Mouse (Mus musculus): ENCODE results near the gene Shf. TPM values are rescaled to one million over a fixed set of nuclear protein-coding genes. Genes with fewer than 3 reads are reported as not detected.

The Shf gene
- polyA plus RNA-seq, 1 experiment from 2014 or later = 2.5 TPM

DNA sequence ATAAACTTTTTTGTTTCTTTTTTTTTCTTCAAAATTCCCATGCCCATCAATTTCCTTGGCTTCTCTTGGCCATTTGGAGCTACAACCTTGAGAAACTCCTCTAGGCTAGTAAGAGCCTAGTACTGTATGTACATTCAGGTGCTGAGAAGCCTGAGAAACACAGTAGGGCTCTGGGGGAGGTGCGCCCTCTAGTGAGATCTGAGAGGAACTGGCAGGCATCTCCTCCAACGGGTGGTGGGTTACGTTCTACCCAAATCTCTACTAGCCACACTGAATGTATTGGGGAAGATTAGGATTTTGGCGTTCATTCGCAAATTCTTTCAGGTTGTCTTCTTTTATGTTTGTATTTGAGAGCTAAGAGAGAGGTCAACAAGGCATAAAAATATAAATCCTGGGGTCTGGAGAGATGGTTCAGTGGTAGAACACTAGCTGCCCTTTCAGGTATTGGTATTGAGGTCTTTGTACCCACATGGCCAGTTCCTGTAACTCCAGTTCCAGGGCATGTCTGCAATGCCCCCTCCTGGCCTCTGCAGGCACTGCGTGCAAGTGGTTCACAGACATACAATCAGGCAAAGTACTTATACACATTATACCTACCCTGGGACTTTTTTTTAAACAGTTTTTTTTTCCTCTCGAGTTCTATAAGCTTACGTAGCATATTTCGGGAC lies 66.3 kb downstream of the Shf start:
- Histone ChIP-seq H3K4me1 (ENCODE audit: insufficient read depth, low read depth, low read length) (peaks cover 11% of the 10 kb centered on the region; the same call in 1 of the 2 replicates), H3K9me3 (ENCODE audit: low read length) (no peaks in the 10 kb centered on the region), H3K27ac (ENCODE audit: low read length) (no peak overlapping the region), H3K4me2 (replicated peaks; ENCODE audit: low read depth, low read length) (no peak overlapping the region), H3K9ac (replicated peaks; ENCODE audit: low read depth) (no peak overlapping the region), H3K36me3 (ENCODE audit: insufficient read depth, low read length) (no peaks in the 10 kb centered on the region), H3K4me3 (ENCODE audit: low read depth, low read length) (no peak overlapping the region), H3K27me3 (replicated peaks; ENCODE audit: insufficient read depth, low read length) (peaks cover 47% of the 10 kb centered on the region)
- WGBS = 7% methylated on average over 9 of the region's 9 CpGs
- TF ChIP-seq EP300 (IDR thresholded peaks at IDR 0.05) = no peak
- peak; percentile 78 for TF ChIP-seq CTCF (IDR thresholded peaks at IDR 0.05)
- ATAC-seq (peak; percentile 58), DNase-seq (ENCODE audit: low spot score) (peak; percentile 69)

DNA sequence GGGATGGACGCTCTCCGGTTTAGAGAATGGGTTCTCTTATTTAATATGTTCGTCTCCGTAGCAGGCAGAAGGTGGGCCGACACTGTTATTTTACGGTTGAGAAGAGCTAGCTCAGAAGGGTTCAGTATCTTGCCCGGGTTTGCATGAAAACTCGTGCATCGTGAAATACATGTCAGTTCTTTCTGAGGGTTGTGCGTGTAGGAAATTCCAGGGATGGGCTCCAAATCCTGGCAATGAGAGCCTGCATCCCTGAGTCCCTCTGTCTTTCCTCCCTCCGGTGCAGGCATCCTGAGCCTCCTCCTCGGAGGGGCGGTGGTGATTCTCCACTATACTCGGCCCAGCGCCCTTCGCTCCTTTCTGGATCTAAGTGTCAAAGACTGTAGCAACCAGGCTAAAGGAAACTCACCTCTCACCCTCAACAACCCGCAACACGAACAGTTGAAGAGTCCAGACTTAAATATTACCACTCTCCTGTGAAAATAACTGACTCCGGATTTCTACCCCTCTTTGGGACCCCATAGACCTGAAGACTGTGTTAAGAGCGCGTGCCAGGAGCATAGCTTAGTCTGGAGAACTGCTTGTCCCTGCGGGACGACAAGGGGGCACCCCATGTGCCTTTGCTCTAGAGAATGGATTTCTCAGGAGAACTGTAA lies 66.9 kb downstream of the Shf start:
- H3K4me3 ChIP-seq (ENCODE audit: low read depth, low read length) = peak overlapping the region; percentile 20; the same call in 1 of the 2 replicates
- WGBS = 9% methylated on average over 23 of the region's 23 CpGs

DNA sequence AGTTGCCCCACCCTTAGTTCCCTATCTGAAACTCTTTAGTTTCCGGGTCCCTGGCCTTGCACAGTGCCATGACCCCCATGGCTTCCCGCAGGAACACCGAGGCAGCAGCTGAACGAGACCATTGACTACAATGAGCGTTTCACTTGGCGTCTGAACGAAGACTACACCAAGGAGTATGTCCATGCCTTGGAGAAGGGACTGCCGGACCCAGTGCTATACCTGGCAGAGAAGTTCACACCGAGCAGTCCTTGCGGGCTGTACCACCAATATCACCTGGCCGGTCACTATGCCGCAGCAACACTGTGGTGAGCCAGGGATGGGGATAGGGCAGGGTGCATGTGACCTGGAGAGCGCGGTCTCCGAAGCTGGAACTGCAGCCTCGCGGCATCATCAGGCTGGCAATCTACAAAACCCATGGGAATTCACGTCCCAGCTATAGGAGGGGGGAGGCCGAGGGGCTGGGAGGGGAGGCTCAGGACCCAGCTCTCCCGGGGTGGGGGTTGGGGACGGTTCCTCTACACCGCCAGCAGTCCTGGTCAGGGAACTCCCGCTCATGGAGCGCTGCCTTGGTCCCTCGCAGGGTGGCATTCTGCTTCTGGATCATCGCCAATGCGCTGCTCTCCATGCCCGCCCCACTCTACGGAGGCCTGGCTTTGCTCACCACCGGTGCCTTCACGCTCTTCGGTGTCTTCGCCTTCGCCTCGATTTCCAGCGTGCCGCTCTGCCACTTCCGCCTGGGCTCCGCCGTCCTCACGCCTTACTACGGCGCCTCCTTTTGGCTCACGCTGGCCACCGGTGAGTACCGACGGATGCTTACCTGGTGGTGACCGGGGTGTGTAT lies 67.7 kb downstream of the Shf start:
- H3K27me3 ChIP-seq (replicated peaks; ENCODE audit: insufficient read depth, low read length) = peaks cover 54% of the 10 kb centered on the region
- H3K9me3 ChIP-seq (ENCODE audit: low read length) = no peaks in the 10 kb centered on the region
- TF ChIP-seq EP300 (IDR thresholded peaks at IDR 0.05) (no peak), CTCF (IDR thresholded peaks at IDR 0.05) (no peak)
- H3K4me2 ChIP-seq (replicated peaks; ENCODE audit: low read depth, low read length) = peak overlapping the region; percentile 47
- WGBS = 2% methylated on average over 48 of the region's 48 CpGs
- H3K4me1 ChIP-seq (ENCODE audit: insufficient read depth, low read depth, low read length) = peaks cover 11% of the 10 kb centered on the region; the same call in 1 of the 2 replicates
- no peak overlapping the region for H3K27ac ChIP-seq (ENCODE audit: low read length)
- DNase-seq (ENCODE audit: low spot score) (no peak), ATAC-seq (no peak)
- H3K9ac ChIP-seq (replicated peaks; ENCODE audit: low read depth) = no peak overlapping the region
- H3K36me3 ChIP-seq (ENCODE audit: insufficient read depth, low read length) = no peaks in the 10 kb centered on the region
- peak overlapping the region; percentile 20; the same call in 1 of the 2 replicates for H3K4me3 ChIP-seq (ENCODE audit: low read depth, low read length)

More for the DNA sequence above, 66.9 kb downstream of the Shf start:
- Histone ChIP-seq H3K9me3 (ENCODE audit: low read length) (no peaks in the 10 kb centered on the region), H3K27ac (ENCODE audit: low read length) (no peak overlapping the region), H3K36me3 (ENCODE audit: insufficient read depth, low read length) (no peaks in the 10 kb centered on the region), H3K27me3 (replicated peaks; ENCODE audit: insufficient read depth, low read length) (peaks cover 53% of the 10 kb centered on the region), H3K4me1 (ENCODE audit: insufficient read depth, low read depth, low read length) (peaks cover 11% of the 10 kb centered on the region; the same call in 1 of the 2 replicates), H3K4me2 (replicated peaks; ENCODE audit: low read depth, low read length) (peak overlapping the region; percentile 47), H3K9ac (replicated peaks; ENCODE audit: low read depth) (no peak overlapping the region)
- ATAC-seq = no peak
- no peak for TF ChIP-seq EP300 (IDR thresholded peaks at IDR 0.05)
- TF ChIP-seq CTCF (IDR thresholded peaks at IDR 0.05) = no peak
- DNase-seq (ENCODE audit: low spot score) = no peak

DNA sequence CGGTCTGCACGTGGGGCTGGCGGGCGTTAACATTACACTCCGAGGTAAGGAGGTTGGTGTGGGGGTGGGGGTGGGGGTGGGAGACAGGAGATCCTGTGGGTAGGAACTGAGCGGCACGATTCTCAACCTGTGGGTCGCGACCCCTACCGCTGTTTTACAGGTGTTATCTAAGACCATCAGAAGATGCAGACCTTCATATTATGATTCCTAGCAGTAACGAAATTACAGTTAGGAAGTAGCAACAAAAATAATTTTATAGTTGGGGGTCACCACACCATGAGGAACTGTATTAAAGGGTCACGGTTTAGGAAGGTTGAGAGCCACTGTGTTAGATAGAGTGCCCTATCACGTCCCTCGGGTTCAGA lies 68.3 kb downstream of the Shf start:
- peaks cover 11% of the 10 kb centered on the region; the same call in 1 of the 2 replicates for H3K4me1 ChIP-seq (ENCODE audit: insufficient read depth, low read depth, low read length)
- DNase-seq (ENCODE audit: low spot score) (no peak), ATAC-seq (no peak)
- no peaks in the 10 kb centered on the region for H3K9me3 ChIP-seq (ENCODE audit: low read length)
- H3K9ac ChIP-seq (replicated peaks; ENCODE audit: low read depth) = no peak overlapping the region
- no peak overlapping the region for H3K27ac ChIP-seq (ENCODE audit: low read length)
- peak overlapping the region; percentile 20; the same call in 1 of the 2 replicates for H3K4me3 ChIP-seq (ENCODE audit: low read depth, low read length)
- no peaks in the 10 kb centered on the region for H3K36me3 ChIP-seq (ENCODE audit: insufficient read depth, low read length)
- WGBS = 3% methylated on average over 14 of the region's 14 CpGs
- H3K4me2 ChIP-seq (replicated peaks; ENCODE audit: low read depth, low read length) = peak overlapping the region; percentile 47; the same call in 1 of the 2 replicates
- no peak for TF ChIP-seq EP300 (IDR thresholded peaks at IDR 0.05)
- no peak for TF ChIP-seq CTCF (IDR thresholded peaks at IDR 0.05)
- peaks cover 57% of the 10 kb centered on the region for H3K27me3 ChIP-seq (replicated peaks; ENCODE audit: insufficient read depth, low read length)

- H3K9ac ChIP-seq (replicated peaks; ENCODE audit: low read depth) = no peak overlapping the region
- H3K27me3 ChIP-seq (replicated peaks; ENCODE audit: insufficient read depth, low read length) = peaks cover 58% of the 10 kb centered on the region
- TF ChIP-seq CTCF (IDR thresholded peaks at IDR 0.05) (no peak), EP300 (IDR thresholded peaks at IDR 0.05) (no peak)
- WGBS = 23% methylated on average over 14 of the region's 14 CpGs
- DNase-seq (ENCODE audit: low spot score) = no peak
- ATAC-seq = no peak
- H3K4me1 ChIP-seq (ENCODE audit: insufficient read depth, low read depth, low read length) = peaks cover 11% of the 10 kb centered on the region; the same call in 1 of the 2 replicates
- H3K4me2 ChIP-seq (replicated peaks; ENCODE audit: low read depth, low read length) = no peak overlapping the region
- H3K36me3 ChIP-seq (ENCODE audit: insufficient read depth, low read length) = no peaks in the 10 kb centered on the region
- H3K27ac ChIP-seq (ENCODE audit: low read length) = no peak overlapping the region
- no peaks in the 10 kb centered on the region for H3K9me3 ChIP-seq (ENCODE audit: low read length)
- no peak overlapping the region for H3K4me3 ChIP-seq (ENCODE audit: low read depth, low read length)
Observed at GRCm38 (mm10) chr2:122299911-122300655, 68.9 kb downstream of the Shf start.

Other genes starting within 250 kb of the Shf start
- 655 and 745 TPM in 2 replicates for gene B2m, start 221.5 kb downstream of the Shf start, polyA plus RNA-seq (2015; fragmentation: Nextera tagmentation; extraction: Ambion mirVana)
- gene Trim69, start 208.5 kb downstream of the Shf start, polyA plus RNA-seq (2015; fragmentation: Nextera tagmentation; extraction: Ambion mirVana) = not detected in 2 replicates
- gene Patl2, start 183.0 kb downstream of the Shf start, polyA plus RNA-seq (2015; fragmentation: Nextera tagmentation; extraction: Ambion mirVana) = not detected in 2 replicates
- not detected in 2 replicates for gene Terb2, start 182.9 kb downstream of the Shf start, polyA plus RNA-seq (2015; fragmentation: Nextera tagmentation; extraction: Ambion mirVana)
- 46.2 and 48.6 TPM in 2 replicates for gene Sord, start 134.4 kb downstream of the Shf start, polyA plus RNA-seq (2015; fragmentation: Nextera tagmentation; extraction: Ambion mirVana)
- 0.02 and 0.04 TPM in 2 replicates for gene Duox2, start 70.7 kb downstream of the Shf start, polyA plus RNA-seq (2015; fragmentation: Nextera tagmentation; extraction: Ambion mirVana)
- gene Duoxa2, start 70.3 kb downstream of the Shf start, polyA plus RNA-seq (2015; fragmentation: Nextera tagmentation; extraction: Ambion mirVana) = 0.07 TPM in 1 of 2 replicates, not detected in the other
- 0.21 TPM in 1 of 2 replicates, not detected in the other for gene Duoxa1, start 55.4 kb downstream of the Shf start, polyA plus RNA-seq (2015; fragmentation: Nextera tagmentation; extraction: Ambion mirVana)
- 0.06 and 0.15 TPM in 2 replicates for gene Duox1, start 53.5 kb downstream of the Shf start, polyA plus RNA-seq (2015; fragmentation: Nextera tagmentation; extraction: Ambion mirVana)
- 0.10 and 0.17 TPM in 2 replicates for gene Slc28a2, start 57.3 kb upstream of the Shf start, polyA plus RNA-seq (2015; fragmentation: Nextera tagmentation; extraction: Ambion mirVana)
- not detected in 2 replicates for gene Gm14085, start 115.8 kb upstream of the Shf start, polyA plus RNA-seq (2015; fragmentation: Nextera tagmentation; extraction: Ambion mirVana)
- gene Gatm, start 242.1 kb upstream of the Shf start, polyA plus RNA-seq (2015; fragmentation: Nextera tagmentation; extraction: Ambion mirVana) = 3.0 and 3.7 TPM in 2 replicates